Mouse (Mus musculus) midbrain, embryonic 10.5 days (tissue): ENCODE data around the gene Lce1j. TPM values are rescaled to one million over a fixed set of nuclear protein-coding genes. Genes with fewer than 3 reads are reported as not detected.
"Not testable (repeated sequence)": the region's sequence is repeated elsewhere in the genome, so short reads cannot be mapped to it uniquely, and the experiment has no call there.

ENCODE experiments used
- DNase-seq: peaks from one replicate; pipeline ENCODE4 v3.0.0-alpha.2; 2017; ENCODE audit warnings: low spot score
- H3K27ac ChIP-seq: fragments of 300-500 bp; sonication (generic); replicated peaks from 2 replicates; pipeline ENCODE4 v1.5.1; 2016; ENCODE audit warnings: mild to moderate bottlenecking
- H3K27me3 ChIP-seq: fragments of 300-500 bp; sonication (generic); 2 replicates; pipeline ENCODE4 v1.6.1; 2016; ENCODE audit warnings: low read depth, mild to moderate bottlenecking; ENCODE audit not compliant: poor library complexity, severe bottlenecking
- H3K36me3 ChIP-seq: fragments of 300-500 bp; sonication (generic); 2 replicates; pipeline ENCODE4 v1.6.1; 2016; ENCODE audit warnings: mild to moderate bottlenecking, moderate library complexity
- H3K4me1 ChIP-seq: fragments of 300-500 bp; sonication (generic); 2 replicates; pipeline ENCODE4 v1.6.1; 2016
- H3K4me3 ChIP-seq: fragments of 300-500 bp; sonication (generic); 2 replicates; pipeline ENCODE4 v1.5.1; 2016; ENCODE audit warnings: mild to moderate bottlenecking, moderate library complexity
- H3K9me3 ChIP-seq: fragments of 300-500 bp; sonication (generic); replicated peaks from 2 replicates; pipeline ENCODE4 v1.6.1; 2016; ENCODE audit warnings: mild to moderate bottlenecking
- WGBS: fragments of 180-500 bp; shearing (Covaris S2); methylation state at CpG from one replicate; pipeline ENCODE4 v1.1.7; 2016; 5-methylcytosine and 5-hydroxymethylcytosine counted together
- polyA plus RNA-seq: library from polyadenylated mRNA; unstranded; fragments of >200 nt; fragmentation: Nextera tagmentation; extraction: Ambion mirVana; gene quantifications from 2 replicates; pipeline ENCODE4 v1.2.1, GENCODE M21; 2016

Gene Lce1j
- not detected in 2 replicates for polyA plus RNA-seq

DNA sequence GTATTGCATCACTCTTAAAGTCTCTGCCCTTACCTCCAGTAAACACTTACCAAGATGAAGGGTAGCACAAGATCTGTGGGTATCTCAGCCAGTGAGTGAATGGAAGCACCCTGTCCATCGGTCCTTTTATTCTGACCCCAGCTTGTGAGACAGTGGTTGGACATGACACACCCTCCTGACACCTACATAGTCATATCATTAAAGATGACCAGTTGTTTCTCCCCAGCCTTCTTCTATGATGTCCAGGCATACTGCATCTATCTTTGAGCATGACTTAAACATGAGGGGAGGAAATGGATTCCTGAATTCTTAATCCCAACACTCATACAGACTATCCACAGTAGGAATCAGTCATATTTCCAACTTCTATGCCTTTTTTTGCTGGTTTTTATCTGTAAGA is at the start of gene Lce1j:
Lce1j (minus strand) TSS at position 101 of the 400 bp plus-strand sequence.
- Histone ChIP-seq H3K4me3 (no peak within 1 kb of the TSS), H3K36me3 (no peaks in the 10 kb centered on the region), H3K27me3 (no peaks in the 10 kb centered on the region), H3K4me1 (no peaks in the 10 kb centered on the region), H3K27ac (no peak within 1 kb of the TSS), H3K9me3 (no peaks in the 10 kb centered on the region)
- WGBS, result 97% methylated on average over 1 of the region's 1 CpGs
- DNase-seq, result no peak

DNA sequence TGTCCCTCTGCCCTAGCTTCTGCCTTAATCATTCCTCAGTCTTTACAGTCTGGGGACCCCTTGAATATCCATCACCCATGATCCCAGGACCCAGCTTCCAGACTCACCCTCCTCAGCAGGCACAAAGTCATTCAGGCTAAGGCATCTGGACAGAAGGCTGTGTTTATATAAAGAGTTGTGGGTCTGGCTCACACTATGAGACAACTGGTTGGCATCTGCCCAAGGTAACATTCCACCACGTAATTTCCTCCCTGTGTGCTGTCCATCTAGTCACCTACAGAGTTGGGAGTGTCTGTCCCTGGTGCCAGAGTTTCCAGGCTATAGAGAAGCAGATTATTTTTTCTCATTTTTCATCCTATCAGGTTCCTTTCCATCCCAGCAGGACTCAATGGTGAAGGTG is 36.8 kb upstream of the Lce1j start, which contains the start of gene Kprp:
Kprp (minus strand) TSS at position 140 of the 400 bp plus-strand sequence.
- DNase-seq, result no peak
- Histone ChIP-seq H3K36me3 (no peaks in the 10 kb centered on the region), H3K4me1 (no peaks in the 10 kb centered on the region), H3K27ac (no peak within 1 kb of the TSS), H3K27me3 (no peaks in the 10 kb centered on the region), H3K9me3 (no peaks in the 10 kb centered on the region), H3K4me3 (no peak within 1 kb of the TSS)
- 59% methylated on average over 1 of the region's 1 CpGs for WGBS

DNA sequence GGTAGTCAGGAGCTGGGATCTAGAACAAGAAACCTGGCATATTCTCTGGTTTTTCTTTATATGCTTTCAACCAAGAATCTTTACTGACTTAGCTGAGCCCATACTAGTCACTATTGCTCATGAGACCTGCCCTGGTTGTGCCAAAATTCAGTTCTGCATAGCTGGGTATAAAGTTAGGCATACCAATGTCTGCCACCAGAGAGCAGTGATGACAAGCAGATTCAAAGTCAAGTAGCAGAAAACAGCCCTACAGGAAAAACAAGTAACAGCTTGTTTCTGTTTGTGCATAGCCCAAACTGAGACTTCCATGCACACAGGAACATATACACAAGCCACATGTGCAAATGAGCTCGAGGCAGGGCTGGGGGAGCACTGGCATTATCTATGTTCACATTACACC is 35.5 kb upstream of the Lce1j start:
- no peak overlapping the region for H3K4me3 ChIP-seq
- no peaks in the 10 kb centered on the region for H3K9me3 ChIP-seq
- H3K27ac ChIP-seq, result no peak overlapping the region
- H3K36me3 ChIP-seq, result no peaks in the 10 kb centered on the region
- 43% methylated on average over 1 of the region's 1 CpGs for whole genome bisulfite sequencing
- no peak for DNase-seq
- no peaks in the 10 kb centered on the region for H3K4me1 ChIP-seq
- no peaks in the 10 kb centered on the region for H3K27me3 ChIP-seq

DNA sequence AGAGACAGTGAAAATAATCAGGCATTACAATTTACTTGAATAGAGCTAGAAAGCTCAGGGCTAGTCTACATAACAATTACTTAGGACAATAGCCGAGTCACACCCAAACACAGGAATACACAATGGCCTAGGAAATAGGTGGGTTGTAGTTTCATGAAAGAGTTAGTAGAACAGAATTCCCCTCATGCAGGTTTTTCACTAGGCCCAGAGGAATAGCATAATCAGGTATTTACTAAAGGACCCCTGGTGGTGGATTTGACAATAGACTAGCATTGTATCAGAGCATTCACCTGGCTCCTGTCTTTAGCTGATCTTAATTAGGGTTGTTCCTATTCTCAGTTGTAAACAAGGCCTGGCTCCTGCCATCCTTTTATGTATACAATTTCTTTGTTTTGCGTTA is 25.7 kb upstream of the Lce1j start:
- WGBS, result 89% methylated on average over 2 of the region's 2 CpGs
- DNase-seq, H3K9me3 ChIP-seq, H3K4me1 ChIP-seq, H3K36me3 ChIP-seq, H3K27me3 ChIP-seq, H3K27ac ChIP-seq, H3K4me3 ChIP-seq: not testable (repeated sequence)

DNA sequence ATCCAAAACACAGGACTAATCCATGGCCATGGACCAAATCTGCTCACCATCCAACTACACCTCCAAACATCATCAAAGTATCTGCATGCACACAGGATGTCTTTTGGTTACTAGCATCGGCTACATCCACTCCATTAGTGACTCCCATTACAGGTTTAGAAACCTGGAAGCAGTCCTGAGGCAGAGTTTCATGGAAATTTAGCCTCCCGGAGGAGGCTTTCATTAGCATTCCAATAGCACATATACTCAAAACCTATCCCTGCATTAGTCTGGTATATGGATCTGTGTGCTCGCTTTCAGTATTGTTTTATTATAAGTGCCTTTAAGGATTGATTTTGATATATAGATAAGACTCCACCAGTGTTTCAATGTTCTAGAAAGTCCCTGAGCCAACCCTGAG is 25.3 kb upstream of the Lce1j start:
- WGBS, result 96% methylated on average over 3 of the region's 3 CpGs
- Histone ChIP-seq H3K27me3 (no peaks in the 10 kb centered on the region), H3K4me3 (no peak overlapping the region), H3K4me1 (no peaks in the 10 kb centered on the region), H3K36me3 (no peaks in the 10 kb centered on the region), H3K9me3 (no peaks in the 10 kb centered on the region), H3K27ac (no peak overlapping the region)
- DNase-seq, result no peak

DNA sequence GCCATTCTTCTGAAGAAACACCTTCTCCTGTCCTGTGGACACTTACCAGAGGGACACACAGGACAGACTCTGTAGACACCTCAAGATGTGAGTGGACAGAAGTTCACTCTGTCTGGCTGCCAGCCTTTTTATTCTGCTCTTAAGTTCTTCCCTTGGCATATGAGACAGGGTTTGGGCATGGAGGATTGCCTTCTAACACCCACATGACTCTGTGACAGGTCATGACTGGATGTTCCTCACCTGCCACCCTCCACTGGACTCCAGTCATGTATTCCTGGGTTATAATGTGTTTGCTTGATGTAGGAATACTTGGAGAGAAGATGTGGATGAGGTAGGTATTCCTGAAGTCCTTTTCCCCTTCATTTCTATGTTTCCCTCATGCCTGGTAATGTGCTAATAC is 17.5 kb upstream of the Lce1j start, which contains the start of gene Lce1k:
Lce1k (minus strand) TSS at position 101 of the 400 bp plus-strand sequence.
- Histone ChIP-seq H3K9me3 (no peaks in the 10 kb centered on the region), H3K4me3 (no peak within 1 kb of the TSS), H3K27me3 (no peaks in the 10 kb centered on the region), H3K4me1 (no peaks in the 10 kb centered on the region), H3K36me3 (no peaks in the 10 kb centered on the region), H3K27ac (no peak within 1 kb of the TSS)
- no peak for DNase-seq

DNA sequence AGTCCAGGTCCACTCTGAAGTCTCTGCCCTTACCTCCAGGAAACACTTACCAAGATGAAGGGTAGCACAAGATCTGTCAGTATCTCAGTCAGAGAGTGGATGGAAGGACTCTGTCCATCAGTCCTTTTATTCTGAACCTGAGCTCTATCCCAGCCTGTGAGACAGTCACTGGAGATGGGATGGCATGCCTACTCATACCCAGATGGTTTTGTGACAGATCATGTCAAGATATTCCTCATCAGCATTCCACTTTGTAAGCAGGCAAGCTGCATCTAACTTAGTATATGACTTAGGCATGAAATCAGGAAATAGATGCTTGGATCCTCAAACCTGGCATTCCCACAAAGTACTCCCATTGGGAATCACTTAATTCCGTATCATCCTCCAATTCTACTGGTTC is 11.5 kb downstream of the Lce1j start, which contains the start of gene Lce1i:
Lce1i (minus strand) TSS at position 101 of the 400 bp plus-strand sequence.
- H3K4me1 ChIP-seq, result no peaks in the 10 kb centered on the region
- H3K27ac ChIP-seq, result no peak within 1 kb of the TSS
- H3K9me3 ChIP-seq, result no peaks in the 10 kb centered on the region
- H3K36me3 ChIP-seq, result no peaks in the 10 kb centered on the region
- no peak within 1 kb of the TSS for H3K4me3 ChIP-seq
- 91% methylated on average over 1 of the region's 1 CpGs for WGBS
- no peaks in the 10 kb centered on the region for H3K27me3 ChIP-seq
- DNase-seq, result no peak

DNA sequence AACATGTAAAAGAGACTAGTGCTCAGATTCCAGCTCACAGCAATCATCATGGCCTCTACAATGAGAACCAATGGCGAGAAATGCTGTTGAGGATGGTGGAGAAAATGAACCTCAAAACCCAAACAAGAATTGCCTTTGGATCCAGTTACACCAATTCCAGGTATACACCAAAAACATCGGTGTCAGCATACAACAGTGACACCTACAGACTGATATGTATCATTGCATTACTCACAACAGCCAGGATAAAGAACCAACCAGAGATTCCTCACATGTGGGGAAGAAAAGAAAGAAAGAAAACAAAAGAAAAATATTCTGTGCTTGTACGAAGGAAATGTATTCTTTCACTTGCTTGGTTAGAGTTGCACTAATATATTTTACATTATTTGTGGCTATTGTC is 18.7 kb downstream of the Lce1j start:
- no peaks in the 10 kb centered on the region for H3K36me3 ChIP-seq
- H3K4me1 ChIP-seq, result no peaks in the 10 kb centered on the region
- no peaks in the 10 kb centered on the region for H3K9me3 ChIP-seq
- 28% methylated on average over 3 of the region's 3 CpGs for WGBS
- DNase-seq, result no peak
- H3K27me3 ChIP-seq, result no peaks in the 10 kb centered on the region
- no peak overlapping the region for H3K4me3 ChIP-seq
- no peak overlapping the region for H3K27ac ChIP-seq

DNA sequence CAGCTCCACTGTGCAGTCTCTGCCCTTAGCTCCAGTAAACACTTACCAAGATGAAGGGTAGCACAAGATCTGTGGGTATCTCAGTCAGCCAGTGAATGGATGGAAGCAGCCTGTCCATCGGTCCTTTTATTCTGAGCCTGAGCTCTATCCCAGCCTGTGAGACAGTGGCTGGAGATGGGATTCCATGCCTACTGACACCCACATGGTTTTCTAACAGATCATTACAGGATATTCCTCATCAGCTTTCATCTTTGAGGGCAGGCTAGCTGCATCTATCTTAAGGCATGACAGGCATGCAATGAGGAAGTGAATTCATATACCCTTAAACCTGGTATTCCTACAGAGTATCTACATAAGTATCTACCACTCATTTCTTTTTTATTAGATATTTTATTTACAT is 25.3 kb downstream of the Lce1j start, which contains the start of gene Lce1h:
Lce1h (minus strand) TSS at position 101 of the 400 bp plus-strand sequence.
- Histone ChIP-seq H3K4me3 (no peak within 1 kb of the TSS), H3K4me1 (no peaks in the 10 kb centered on the region), H3K36me3 (no peaks in the 10 kb centered on the region), H3K27ac (no peak within 1 kb of the TSS), H3K27me3 (no peaks in the 10 kb centered on the region), H3K9me3 (no peaks in the 10 kb centered on the region)
- WGBS, result 96% methylated on average over 1 of the region's 1 CpGs
- DNase-seq, result no peak

DNA sequence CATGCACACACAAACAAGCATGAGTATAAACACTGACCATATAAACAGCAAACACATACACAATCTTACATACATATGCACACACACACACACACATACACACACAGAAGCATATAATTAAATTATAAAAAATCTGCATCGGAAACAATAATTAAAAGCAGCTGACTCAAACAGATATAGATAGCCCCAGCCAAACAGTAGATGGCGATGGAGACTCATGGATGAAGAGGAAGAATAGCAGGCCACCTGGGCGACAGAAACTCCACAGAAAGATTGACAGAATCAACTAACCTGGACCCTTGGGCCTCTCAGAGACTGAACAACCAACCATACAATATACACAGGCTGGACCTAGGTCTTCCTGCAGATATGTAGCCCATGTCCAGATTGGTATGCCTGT is 37.1 kb downstream of the Lce1j start:
- no peak overlapping the region for H3K27ac ChIP-seq
- H3K9me3 ChIP-seq, result no peaks in the 10 kb centered on the region
- no peaks in the 10 kb centered on the region for H3K36me3 ChIP-seq
- whole genome bisulfite sequencing, result 45% methylated on average over 3 of the region's 3 CpGs
- H3K4me3 ChIP-seq, result no peak overlapping the region
- no peaks in the 10 kb centered on the region for H3K27me3 ChIP-seq
- no peak for DNase-seq
- H3K4me1 ChIP-seq, result no peaks in the 10 kb centered on the region

DNA sequence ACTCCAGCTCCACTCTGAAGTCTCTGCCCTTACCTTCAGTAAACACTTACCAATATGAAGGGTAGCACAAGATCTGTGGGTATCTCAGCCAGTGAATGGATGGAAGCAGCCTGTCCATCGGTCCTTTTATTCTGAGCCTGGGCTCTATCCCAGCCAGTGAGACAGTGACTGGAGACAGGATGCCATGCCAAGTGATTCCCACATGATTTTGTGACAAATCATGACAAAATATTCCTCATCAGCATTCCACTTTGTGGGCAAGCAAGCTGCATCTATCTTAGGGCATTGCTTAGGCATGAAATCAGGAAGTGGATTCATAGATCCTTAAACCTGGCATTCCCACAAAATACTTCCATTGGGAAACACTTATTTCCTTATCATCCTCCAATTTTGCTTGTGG is 38.1 kb downstream of the Lce1j start, which contains the start of gene Lce1g:
Lce1g (minus strand) TSS at position 101 of the 400 bp plus-strand sequence.
- H3K27ac ChIP-seq, result no peak within 1 kb of the TSS
- 88% methylated on average over 1 of the region's 1 CpGs for WGBS
- no peaks in the 10 kb centered on the region for H3K9me3 ChIP-seq
- no peak within 1 kb of the TSS for H3K4me3 ChIP-seq
- no peaks in the 10 kb centered on the region for H3K27me3 ChIP-seq
- no peaks in the 10 kb centered on the region for H3K36me3 ChIP-seq
- no peaks in the 10 kb centered on the region for H3K4me1 ChIP-seq
- no peak for DNase-seq

DNA sequence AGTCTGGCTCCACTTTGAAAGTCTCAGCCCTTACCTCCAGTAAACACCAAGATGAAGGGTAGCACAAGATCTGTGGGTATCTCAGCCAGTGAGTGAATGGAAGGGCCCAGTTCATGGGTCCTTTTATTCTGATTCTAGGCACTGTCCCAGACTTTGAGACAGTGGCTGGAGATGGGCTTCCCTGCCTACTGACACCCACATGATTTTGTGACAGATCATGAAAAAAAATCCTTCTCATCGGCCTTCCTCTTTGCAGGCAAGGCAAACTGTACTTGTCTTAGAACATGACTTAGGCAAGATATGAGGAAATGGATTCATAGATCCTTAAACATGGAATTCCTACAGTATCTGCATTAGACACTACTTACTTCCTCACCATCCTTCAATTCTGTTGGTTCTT is 51.3 kb downstream of the Lce1j start, which contains the start of gene Gm38119:
Gm38119 (minus strand) TSS at position 101 of the 400 bp plus-strand sequence.
- no peaks in the 10 kb centered on the region for H3K4me1 ChIP-seq
- H3K27me3 ChIP-seq, result no peaks in the 10 kb centered on the region
- 88% methylated on average over 1 of the region's 1 CpGs for WGBS
- DNase-seq, result no peak
- H3K36me3 ChIP-seq, result no peaks in the 10 kb centered on the region
- no peaks in the 10 kb centered on the region for H3K9me3 ChIP-seq
- H3K27ac ChIP-seq, result no peak within 1 kb of the TSS
- H3K4me3 ChIP-seq, result no peak within 1 kb of the TSS
